Mouse (Mus musculus) cerebellum, adult 2 months (tissue): ENCODE measurements around the gene Prtg.

Source experiments
- CTCF ChIP-seq: fragments of 200-500 bp; IDR thresholded peaks from 2 replicates; pipeline ENCODE4 v1.5.1; 2011; ENCODE audit warnings: low read depth, mild to moderate bottlenecking, control low read depth, low read length, moderate library complexity, borderline replicate concordance; ENCODE audit not compliant: insufficient read depth
- POLR2A ChIP-seq: fragments of 200-500 bp; IDR thresholded peaks from 2 replicates; pipeline ENCODE4 v1.6.1; 2011; ENCODE audit warnings: low read length, control low read depth, borderline replicate concordance; ENCODE audit not compliant: insufficient read depth

GRCm38 (mm10) chr9:72812594-72813570 is 6.2 kb downstream of the Prtg start:
- TF ChIP-seq POLR2A (no peak), CTCF (no peak)
